Mouse (Mus musculus): Measurements from ENCODE around the gene Trappc6a.

DNA sequence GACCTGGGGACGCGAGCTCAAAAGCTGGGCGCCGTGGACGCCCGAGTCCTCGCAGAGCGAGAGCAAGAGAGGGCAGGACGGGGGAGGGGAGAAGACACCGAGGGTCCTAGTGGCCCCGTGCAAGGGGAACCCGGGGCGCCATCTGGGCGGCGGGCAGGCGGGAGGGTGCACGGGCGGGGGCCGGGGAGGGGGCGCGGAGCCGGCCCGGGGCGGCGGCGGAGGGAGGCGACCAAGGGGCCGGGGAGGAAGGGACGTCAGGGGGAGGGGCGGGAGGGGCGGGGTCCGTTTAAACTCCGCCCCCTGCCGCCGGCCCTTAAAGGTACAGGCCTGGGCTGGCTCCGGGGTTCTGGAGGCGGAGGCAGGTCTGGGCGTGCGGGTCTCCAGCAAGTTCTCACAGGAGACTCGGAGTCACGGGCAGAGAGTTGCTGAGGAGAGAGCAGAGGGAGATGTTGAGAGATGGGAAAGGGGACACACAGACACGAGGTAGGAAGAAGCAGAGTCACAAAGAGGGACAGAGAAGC lies 49.5 kb upstream of the Trappc6a start, which contains the start of gene Mark4:
- TF ChIP-seq CTCF (conservative IDR thresholded peaks at IDR 0.05; ENCODE audit: insufficient read depth, insufficient read length, low read depth, low read length) (no peak), POLR2A (IDR thresholded peaks at IDR 0.05; ENCODE audit: low read depth, low read length) (peak; percentile 54)

Measured in kidney, adult 2 months (tissue).